Mouse (Mus musculus) olfactory bulb, adult 2 months (tissue): ENCODE results near the gene Srgap2. TPM values are rescaled to one million over a fixed set of nuclear protein-coding genes. Genes with fewer than 3 reads are reported as not detected.

ENCODE experiments used
- H3K27ac ChIP-seq: fragments of 200-500 bp; 2 replicates; pipeline ENCODE4 v1.5.1; 2012; ENCODE audit warnings: low read depth, low read length; ENCODE audit not compliant: insufficient read depth
- H3K4me1 ChIP-seq: fragments of 200-500 bp; 2 replicates; pipeline ENCODE4 v1.6.1; 2012; ENCODE audit warnings: low read length; ENCODE audit not compliant: control insufficient read depth, insufficient read depth
- H3K4me3 ChIP-seq: fragments of 200-500 bp; 2 replicates; pipeline ENCODE4 v1.5.1; 2012; ENCODE audit warnings: mild to moderate bottlenecking, low read depth, low read length, moderate library complexity; ENCODE audit not compliant: insufficient read depth
- CTCF ChIP-seq: fragments of 200-500 bp; IDR thresholded peaks from 2 replicates; pipeline ENCODE4 v1.5.1; 2012; ENCODE audit warnings: low read depth, mild to moderate bottlenecking, low read length, moderate library complexity; ENCODE audit not compliant: insufficient read depth
- POLR2A ChIP-seq: fragments of 200-500 bp; IDR thresholded peaks from 2 replicates; pipeline ENCODE4 v1.6.1; 2012; ENCODE audit warnings: mild to moderate bottlenecking, low read depth, low read length, moderate library complexity; ENCODE audit not compliant: insufficient read depth
- WGBS: fragments of 180-500 bp; shearing (Covaris S2); methylation state at CpG from one replicate; pipeline ENCODE4 v1.1.7; 2018; 5-methylcytosine and 5-hydroxymethylcytosine counted together
- polyA plus RNA-seq: library from polyadenylated mRNA; stranded (reverse); fragments of >200 nt; gene quantifications from 2 replicates; pipeline ENCODE4 v1.2.4, GENCODE M21; 2012; ENCODE audit warnings: low replicate concordance; ENCODE audit not compliant: missing spikeins, insufficient read depth, insufficient read length

The Srgap2 gene
- polyA plus RNA-seq, 1 experiment: not detected

GRCm38 (mm10) chr1:131511661-131512500 is 15.3 kb downstream of the Srgap2 start:
- H3K4me3 ChIP-seq: no peak overlapping the region

GRCm38 (mm10) chr1:131511131-131511530 is 16.0 kb downstream of the Srgap2 start:
- TF ChIP-seq CTCF: no peak
- no peak for TF ChIP-seq POLR2A
- 0 out of 2 replicates have a peak, but pooled peaks cover 2% of the 10 kb centered on the region for H3K4me1 ChIP-seq
- no peak overlapping the region for H3K27ac ChIP-seq
- H3K4me3 ChIP-seq: no peak overlapping the region

More at GRCm38 (mm10) chr1:131511661-131512500, 15.3 kb downstream of the Srgap2 start:
- no peak overlapping the region for H3K27ac ChIP-seq
- no peaks in the 10 kb centered on the region for H3K4me1 ChIP-seq
- WGBS: 65% methylated on average over 3 of the region's 3 CpGs
- TF ChIP-seq CTCF (no peak), POLR2A (no peak)

GRCm38 (mm10) chr1:131501681-131502080 is 25.5 kb downstream of the Srgap2 start:
- H3K4me1 ChIP-seq: 0 out of 2 replicates have a peak, but pooled peaks cover 2% of the 10 kb centered on the region
- 71% methylated on average over 1 of the region's 1 CpGs for WGBS
- H3K4me3 ChIP-seq: no peak overlapping the region
- H3K27ac ChIP-seq: no peak overlapping the region
- TF ChIP-seq POLR2A (no peak), CTCF (no peak)

DNA sequence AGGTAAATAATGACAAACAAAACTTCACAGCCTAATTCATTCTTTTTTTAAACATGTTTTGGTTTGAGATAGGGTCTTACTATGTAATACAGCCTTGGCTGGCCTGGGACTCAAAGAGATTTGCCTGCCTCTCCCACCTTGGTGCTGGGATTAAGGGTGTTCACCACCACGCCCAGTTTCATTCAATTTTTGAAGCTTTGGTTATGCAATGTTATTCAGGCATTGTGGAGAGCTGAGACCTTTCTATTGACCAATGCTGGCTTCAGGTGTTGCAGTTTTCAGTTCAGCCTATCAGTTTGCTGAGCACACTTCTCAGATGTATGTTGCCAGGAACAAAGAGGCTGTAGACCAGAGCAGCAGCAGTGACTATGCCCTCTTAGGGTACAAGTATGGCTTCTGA is 28.9 kb downstream of the Srgap2 start:
- TF ChIP-seq POLR2A: no peak
- TF ChIP-seq CTCF: no peak
- no peak overlapping the region for H3K4me3 ChIP-seq
- 95% methylated on average over 1 of the region's 1 CpGs for WGBS
- no peaks in the 10 kb centered on the region for H3K4me1 ChIP-seq
- H3K27ac ChIP-seq: no peak overlapping the region

DNA sequence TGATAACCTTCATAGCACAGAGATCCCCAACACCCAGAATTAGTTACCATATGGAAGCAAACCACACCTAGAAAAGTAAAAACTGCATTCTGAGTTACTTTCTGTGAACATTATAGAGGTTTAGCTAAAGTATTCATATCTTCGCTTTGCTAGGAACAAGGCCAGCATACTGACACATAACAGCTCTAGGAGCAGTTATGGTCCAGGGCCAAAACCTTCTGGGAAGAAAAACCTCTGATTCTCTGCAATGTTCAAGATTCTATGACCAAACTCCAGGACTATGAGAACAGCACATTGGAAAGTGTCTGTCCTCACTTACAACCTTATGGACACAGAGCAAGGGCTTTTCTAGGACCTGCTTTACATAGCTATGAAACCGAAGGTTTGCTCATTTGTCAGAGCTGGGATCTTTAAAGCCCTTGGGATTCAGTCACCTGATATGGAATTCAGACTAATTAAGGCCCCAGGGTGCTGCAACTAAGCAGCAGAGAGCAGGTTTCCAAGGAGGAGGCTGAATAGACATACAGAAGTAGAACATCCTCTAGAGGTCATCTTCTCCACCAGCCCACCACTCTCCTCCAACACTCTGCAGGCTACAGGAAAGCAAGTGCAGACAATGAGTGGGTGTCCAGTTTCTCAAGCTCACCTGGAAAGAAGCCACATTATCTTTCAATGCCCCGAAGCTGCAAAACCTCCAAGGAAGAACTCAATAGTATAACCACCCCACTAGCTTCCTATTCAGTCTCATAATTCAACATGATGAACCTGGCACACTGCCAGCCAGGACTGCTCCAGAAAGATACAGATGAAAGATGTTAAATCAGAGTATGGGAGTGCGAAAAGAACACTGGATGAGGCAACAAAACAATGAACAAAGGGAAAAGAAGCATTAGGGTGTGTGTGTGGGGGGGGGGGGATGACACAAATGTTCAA is 32.9 kb downstream of the Srgap2 start:
- H3K27ac ChIP-seq: no peak overlapping the region
- H3K4me1 ChIP-seq: peaks cover 2% of the 10 kb centered on the region; the same call in 1 of the 2 replicates
- no peak overlapping the region for H3K4me3 ChIP-seq
- TF ChIP-seq POLR2A: no peak
- TF ChIP-seq CTCF: no peak
- 69% methylated on average over 4 of the region's 4 CpGs for WGBS

DNA sequence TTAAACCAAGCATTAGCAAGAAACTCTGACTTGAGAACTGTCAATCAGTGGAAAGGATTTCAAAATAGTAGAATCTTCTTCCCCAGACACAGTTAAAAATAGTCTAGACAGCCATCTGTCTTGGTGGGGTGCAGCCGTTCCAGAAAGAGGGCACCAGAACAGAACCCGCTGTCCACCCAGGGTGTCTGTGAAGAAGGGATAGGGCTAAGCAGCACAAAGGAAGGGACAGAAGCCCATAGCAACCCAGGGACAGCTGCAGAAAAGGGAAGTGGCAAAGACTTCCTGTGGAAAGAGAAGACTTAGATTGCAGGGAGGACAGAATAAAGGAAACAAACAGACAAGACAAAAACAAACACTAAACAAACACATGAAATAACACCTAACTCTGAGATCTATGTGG is 34.8 kb downstream of the Srgap2 start:
- no peak overlapping the region for H3K4me3 ChIP-seq
- WGBS: 56% methylated on average over 2 of the region's 2 CpGs
- H3K4me1 ChIP-seq: peaks cover 2% of the 10 kb centered on the region; the same call in 1 of the 2 replicates
- TF ChIP-seq POLR2A (no peak), CTCF (no peak)
- no peak overlapping the region for H3K27ac ChIP-seq

GRCm38 (mm10) chr1:131491579-131491978 is 35.6 kb downstream of the Srgap2 start:
- H3K4me3 ChIP-seq: no peak overlapping the region
- TF ChIP-seq POLR2A (no peak), CTCF (no peak)
- H3K4me1 ChIP-seq: peaks cover 2% of the 10 kb centered on the region; the same call in 1 of the 2 replicates
- 59% methylated on average over 4 of the region's 4 CpGs for WGBS
- no peak overlapping the region for H3K27ac ChIP-seq

- WGBS: 67% methylated on average over 3 of the region's 3 CpGs
- Histone ChIP-seq H3K4me3 (no peak overlapping the region), H3K27ac (no peak overlapping the region), H3K4me1 (peaks cover 2% of the 10 kb centered on the region; the same call in 1 of the 2 replicates)
- TF ChIP-seq CTCF (no peak), POLR2A (no peak)
Measured at GRCm38 (mm10) chr1:131489312-131489711, 37.8 kb downstream of the Srgap2 start.

GRCm38 (mm10) chr1:131486094-131486850 is 40.9 kb downstream of the Srgap2 start:
- Histone ChIP-seq H3K4me1 (no peaks in the 10 kb centered on the region), H3K27ac (no peak overlapping the region), H3K4me3 (no peak overlapping the region)
- WGBS: 83% methylated on average over 5 of the region's 5 CpGs
- TF ChIP-seq CTCF (no peak), POLR2A (no peak)
